In the genomic region with DNA sequence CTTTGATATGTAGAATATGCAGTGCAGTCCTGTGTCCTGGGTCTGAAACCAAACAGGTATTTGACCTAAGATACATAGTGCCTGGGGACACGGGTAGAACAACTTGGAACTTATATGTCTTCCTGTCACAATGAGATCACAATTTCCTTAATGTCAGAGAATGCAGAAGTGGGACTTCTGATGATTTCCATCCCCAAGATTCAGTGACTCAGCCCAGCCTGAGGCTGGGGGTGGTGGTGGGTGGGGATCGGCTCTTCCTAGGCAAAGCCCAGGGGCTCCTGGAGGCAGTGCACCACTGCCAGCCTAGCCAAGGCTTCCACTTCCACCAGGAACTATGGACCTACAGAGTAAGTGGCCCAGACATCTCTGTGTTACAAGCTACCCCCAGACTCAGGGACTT, we compare ENCODE assay signal across 25 mouse cellular contexts.
DNase-seq lines count a peak whose midpoint lies in the region; ATAC-seq and TF ChIP-seq lines count a peak whose summit lies in the region.
"Had no signal": no experiment of that assay in that cellular context is flagged by ENCODE, and none has a peak within 500 bp of the region (broad histone marks: within the 10 kb centered on the region; RNA-seq: fewer than 3 reads in every experiment).

No protein-coding gene starts in this region.

- H3K27me3 ChIP-seq in embryonic facial prominence, embryonic 10.5 days (replicated peaks; ENCODE audit: low read depth, poor library complexity, severe bottlenecking) = peaks cover 92% of the 10 kb centered on the region

- H3K9me3 ChIP-seq in embryonic facial prominence, embryonic 10.5 days = no peaks in the 10 kb centered on the region
- H3K9me3 ChIP-seq: embryonic facial prominence, embryonic 12.5 days; embryonic facial prominence, embryonic 15.5 days; G1E; heart, embryonic 10.5 days; heart, embryonic 13.5 days; hindbrain, embryonic 15.5 days had no signal

- H3K4me3 ChIP-seq in bone marrow macrophage, adult 2 months (ENCODE audit: insufficient read depth, low read length) = no peak overlapping the region
- H3K4me3 ChIP-seq in embryonic facial prominence, embryonic 10.5 days = no peak overlapping the region
- H3K4me3 ChIP-seq: embryonic facial prominence, embryonic 12.5 days; embryonic facial prominence, embryonic 15.5 days; heart, adult 2 months; heart, embryonic 10.5 days; heart, embryonic 13.5 days; hindbrain, embryonic 15.5 days had no signal

- no peaks in the 10 kb centered on the region for H3K36me3 ChIP-seq in embryonic facial prominence, embryonic 10.5 days (replicated peaks)
- H3K36me3 ChIP-seq: embryonic facial prominence, embryonic 12.5 days; embryonic facial prominence, embryonic 15.5 days; G1E; heart, embryonic 10.5 days; heart, embryonic 13.5 days; hindbrain, embryonic 15.5 days had no signal

- TF ChIP-seq CTCF in bone marrow macrophage, adult 2 months (IDR thresholded peaks at IDR 0.05; ENCODE audit: low read depth, low read length) = no peak

- TF ChIP-seq POLR2A in bone marrow macrophage, adult 2 months (IDR thresholded peaks at IDR 0.05; ENCODE audit: borderline replicate concordance, low read depth, low read length) = no peak

- peak; percentile 76 for ATAC-seq in granulocyte monocyte progenitor cell, adult 5-6 weeks (replicated peaks; ENCODE audit: poor library complexity, severe bottlenecking)
- ATAC-seq in megakaryocyte progenitor cell, adult 5-6 weeks (replicated peaks; ENCODE audit: poor library complexity) = peak; percentile 59
- ATAC-seq: forebrain, embryonic 14.5 days; intestine, postnatal 0 days; Patski had no signal

- DNase-seq in adrenal gland, adult 18-20 months (ENCODE audit: low spot score in 2 of 2) = no peak
- no peak for DNase-seq in kidney, postnatal 4 days
- no peak for DNase-seq in embryonic facial prominence, embryonic 10.5 days (ENCODE audit: low spot score)
- DNase-seq: adrenal gland, adult 8-10 months; adrenal gland, postnatal 25 days; cerebellum, adult 11 months; cerebellum, adult 2 months; cerebellum, adult 9-11 months; cerebellum, postnatal 36 days; gastrocnemius, postnatal 25 days; heart, adult 2 months; heart, postnatal 14 days; heart, postnatal 4 days had no signal

- WGBS in embryonic facial prominence, embryonic 10.5 days = 87% methylated on average over 2 of the region's 2 CpGs

- H3K4me1 ChIP-seq in bone marrow macrophage, adult 2 months (ENCODE audit: control insufficient read depth, insufficient read depth, low read length) = peaks cover 28% of the 10 kb centered on the region
- H3K4me1 ChIP-seq in embryonic facial prominence, embryonic 10.5 days = peaks cover 5% of the 10 kb centered on the region
- H3K4me1 ChIP-seq: embryonic facial prominence, embryonic 12.5 days; embryonic facial prominence, embryonic 15.5 days; heart, embryonic 10.5 days; hindbrain, embryonic 15.5 days had no signal

- peak overlapping the region; percentile 71 for H3K27ac ChIP-seq in bone marrow macrophage, adult 2 months (ENCODE audit: insufficient read depth, low read depth, low read length)
- H3K27ac ChIP-seq in embryonic facial prominence, embryonic 10.5 days (replicated peaks) = no peak overlapping the region
- H3K27ac ChIP-seq: embryonic facial prominence, embryonic 12.5 days; embryonic facial prominence, embryonic 15.5 days; heart, adult 2 months; heart, embryonic 10.5 days; heart, embryonic 13.5 days; hindbrain, embryonic 15.5 days had no signal
